Mouse (Mus musculus) NIH3T3 (cell line): ENCODE data around the gene Lzic.

Experiments used
- DNase-seq: peaks from one replicate; pipeline ENCODE4 v3.0.0-alpha.2; 2012; ENCODE audit warnings: low read depth

Gene Lzic

DNA sequence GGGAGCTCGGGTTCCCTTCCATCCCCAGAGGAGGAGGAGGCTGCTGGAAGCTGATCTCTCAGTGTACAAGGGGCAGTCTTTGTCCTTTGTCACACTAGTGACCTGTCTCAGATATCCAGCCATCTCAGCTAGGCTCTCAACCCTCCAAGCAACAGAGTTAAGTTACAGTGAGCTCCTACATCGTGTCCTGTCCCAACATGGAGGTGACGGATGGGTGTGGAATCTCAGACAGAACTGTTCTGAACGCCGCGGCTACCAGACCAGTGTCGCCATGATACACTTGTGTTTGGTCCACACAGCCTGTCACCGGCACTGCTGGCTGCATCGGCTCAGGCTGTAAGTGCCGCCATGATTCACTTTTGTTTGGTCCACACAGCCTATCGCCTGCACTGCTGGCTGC lies 8.0 kb upstream of the Lzic start, which contains the start of gene Tmem274:
Tmem274 (plus strand) TSS at position 301 of the 400 bp plus-strand sequence.
- DNase-seq, result no peak

DNA sequence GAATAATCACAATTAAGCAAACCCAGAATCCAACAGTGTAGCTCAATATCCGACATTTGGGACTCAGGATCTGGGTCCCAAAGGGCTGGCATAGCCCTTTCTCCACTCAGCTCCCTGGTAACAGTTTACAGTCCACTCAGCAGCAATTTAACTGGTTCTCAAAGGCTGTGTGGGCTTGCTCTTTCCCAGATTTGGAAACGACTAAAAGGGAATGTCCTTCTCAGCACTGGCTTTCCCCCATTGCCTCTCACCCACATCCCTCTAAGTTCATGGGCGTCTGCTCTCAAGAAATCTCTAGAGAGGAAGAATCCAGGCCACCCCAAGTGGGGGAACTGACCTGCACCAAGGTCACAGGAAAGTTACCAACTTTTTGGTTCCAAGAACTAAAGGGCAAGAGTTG lies 463 bp upstream of the Lzic start:
- DNase-seq, result peak; percentile 42

DNA sequence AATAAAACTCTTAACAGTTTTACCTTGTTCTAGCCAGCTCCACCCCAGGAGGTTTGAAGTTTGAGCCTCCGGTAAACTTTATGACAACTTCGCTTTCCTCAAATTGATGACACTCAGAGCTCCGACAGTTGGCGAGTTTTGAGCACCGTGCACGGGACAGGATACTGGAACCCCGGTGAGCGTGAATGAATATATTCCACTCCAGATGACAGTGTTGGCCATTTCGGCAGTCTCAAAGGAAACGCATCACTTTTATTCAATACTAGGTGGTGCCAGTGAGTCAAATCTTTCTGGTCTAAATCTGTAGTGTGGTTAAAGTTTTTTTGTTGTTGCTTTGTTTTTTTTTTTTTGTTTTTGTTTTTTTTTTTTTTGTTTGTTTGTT lies 787 bp downstream of the Lzic start:
- DNase-seq, result peak; percentile 49

DNA sequence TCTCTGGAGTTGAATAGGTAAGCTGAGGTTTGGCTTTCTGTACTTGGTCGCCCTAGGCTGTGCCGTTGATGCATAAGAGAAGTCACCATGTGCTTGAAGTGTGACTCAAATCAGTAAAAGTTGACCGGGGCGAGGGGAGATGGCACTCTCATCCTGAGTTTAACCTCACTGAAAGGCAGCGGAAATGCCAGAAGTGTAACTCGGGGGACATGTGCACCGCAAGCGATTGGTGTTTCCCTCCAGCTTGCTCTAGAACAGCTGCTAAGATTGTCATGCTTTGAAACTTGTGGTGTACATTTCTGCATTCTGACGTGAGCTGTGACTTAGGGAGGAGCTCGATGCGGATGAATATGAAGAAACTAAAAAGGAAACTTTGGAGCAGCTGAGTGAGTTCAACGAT lies 2.7 kb downstream of the Lzic start:
- no peak for DNase-seq

DNA sequence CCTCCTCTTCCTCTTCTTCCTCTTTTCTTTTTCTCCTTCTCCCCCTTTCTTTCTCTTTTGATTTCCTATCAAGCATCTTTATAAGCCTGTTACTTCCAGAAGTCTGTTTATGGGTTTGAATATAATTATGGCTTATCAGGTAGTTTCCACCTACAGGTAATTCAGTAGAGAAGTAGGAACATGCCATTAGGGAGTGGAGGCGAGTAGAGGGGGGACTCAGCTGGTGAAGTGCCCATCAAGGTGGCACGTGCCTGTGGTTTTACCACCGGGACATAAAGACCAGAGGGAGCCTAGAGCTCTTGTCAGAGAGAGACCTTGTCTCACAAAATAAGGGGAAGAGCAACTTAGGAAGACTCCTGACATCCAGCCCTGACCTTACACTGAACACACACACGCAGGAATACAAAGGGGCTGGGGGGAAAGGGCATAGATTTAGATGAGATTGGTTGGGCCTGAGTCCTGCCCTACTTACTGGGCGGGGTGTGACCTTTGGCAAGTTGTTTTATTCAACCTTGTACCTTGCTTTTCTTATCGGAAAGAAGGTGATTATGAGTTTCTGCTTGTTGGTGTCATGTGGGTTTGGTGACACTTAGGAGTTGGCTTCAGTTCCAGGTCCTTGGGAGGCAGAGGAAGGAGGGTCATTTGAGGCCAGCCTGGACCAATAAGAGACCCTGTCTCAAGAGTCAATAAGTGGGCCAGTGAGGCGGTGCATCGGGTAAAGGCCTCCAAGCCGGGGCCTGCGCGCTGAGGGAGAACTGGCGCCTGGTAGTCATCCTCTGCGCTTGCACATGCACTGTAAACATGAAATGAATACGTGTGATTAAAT lies 4.6 kb downstream of the Lzic start:
- DNase-seq, result no peak

DNA sequence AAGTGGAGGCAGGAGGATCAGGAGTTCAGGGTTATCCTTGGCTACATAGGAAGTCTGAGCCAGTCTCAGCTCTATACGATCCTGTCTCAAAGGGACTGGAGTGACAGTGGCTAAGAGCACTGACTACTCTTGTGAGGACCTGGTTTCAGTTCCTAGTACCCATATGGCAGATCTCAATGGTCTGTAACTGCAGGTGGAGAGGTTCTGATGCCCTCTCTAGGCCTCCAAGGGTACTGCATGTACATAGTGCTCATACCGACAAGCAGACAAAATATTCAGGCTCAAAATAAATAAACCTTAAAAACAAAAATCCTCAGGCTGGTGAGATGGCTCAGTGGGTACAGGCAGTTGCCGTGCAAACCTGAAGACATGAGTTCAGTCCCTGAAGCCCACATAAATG lies 6.1 kb downstream of the Lzic start:
- DNase-seq, result no peak

DNA sequence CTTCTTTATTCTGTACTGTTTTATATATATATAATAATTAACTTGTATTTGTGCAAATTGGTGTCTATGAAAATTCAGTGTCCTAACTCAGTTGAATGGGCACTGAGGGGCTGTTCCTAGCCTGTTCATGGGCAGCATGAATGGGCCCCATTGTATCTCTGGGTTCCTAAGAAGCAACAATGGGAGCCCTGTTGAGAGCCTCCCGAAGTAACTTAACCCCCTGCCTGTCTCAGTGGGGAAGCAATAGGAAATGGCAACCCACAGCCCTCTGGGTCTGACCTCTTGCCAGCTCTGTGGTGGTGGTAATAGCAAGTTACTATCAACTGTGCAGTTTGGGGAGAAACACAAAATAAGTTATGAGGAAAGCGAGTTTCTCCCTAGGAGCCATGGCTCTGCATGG lies 11.6 kb downstream of the Lzic start:
- no peak for DNase-seq

DNA sequence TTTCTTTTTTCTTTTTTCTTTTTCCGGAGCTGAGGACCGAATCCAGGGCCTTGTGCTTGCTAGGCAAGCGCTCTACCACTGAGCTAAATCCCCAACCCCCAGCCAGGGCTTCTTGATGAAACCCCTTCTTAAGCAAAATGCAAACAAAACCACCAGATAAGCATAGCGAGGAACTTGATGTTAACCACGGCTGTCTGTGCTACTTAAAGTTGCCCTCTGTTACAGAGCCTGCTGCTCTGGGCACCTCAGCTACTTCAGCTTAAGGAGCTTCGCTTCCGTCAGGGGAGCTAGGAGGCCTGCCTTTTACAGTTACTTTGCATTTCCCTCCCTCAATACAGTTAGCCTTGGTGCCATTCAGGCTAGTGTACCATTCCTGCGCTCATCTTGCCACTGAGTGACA lies 13.9 kb downstream of the Lzic start:
- DNase-seq, result no peak

DNA sequence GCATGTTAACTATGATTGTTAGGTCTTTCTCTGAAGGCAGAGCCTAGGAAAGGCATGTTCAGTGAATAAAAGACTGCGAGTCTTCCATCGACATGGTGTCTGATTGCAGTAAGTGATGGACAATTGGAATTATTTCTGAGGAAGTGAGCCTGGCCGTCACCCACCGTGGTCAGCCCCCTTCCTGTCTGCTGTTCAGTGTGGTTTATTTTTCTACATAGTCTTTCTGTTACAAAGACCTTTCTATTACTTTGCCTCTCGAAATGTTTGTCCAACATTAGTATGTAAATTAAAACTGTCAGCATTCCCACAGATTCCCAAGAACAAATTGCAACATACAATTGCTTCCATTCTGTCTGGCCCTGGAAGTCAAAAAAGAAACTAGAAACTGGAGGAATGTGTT lies 14.8 kb downstream of the Lzic start:
- no peak for DNase-seq

DNA sequence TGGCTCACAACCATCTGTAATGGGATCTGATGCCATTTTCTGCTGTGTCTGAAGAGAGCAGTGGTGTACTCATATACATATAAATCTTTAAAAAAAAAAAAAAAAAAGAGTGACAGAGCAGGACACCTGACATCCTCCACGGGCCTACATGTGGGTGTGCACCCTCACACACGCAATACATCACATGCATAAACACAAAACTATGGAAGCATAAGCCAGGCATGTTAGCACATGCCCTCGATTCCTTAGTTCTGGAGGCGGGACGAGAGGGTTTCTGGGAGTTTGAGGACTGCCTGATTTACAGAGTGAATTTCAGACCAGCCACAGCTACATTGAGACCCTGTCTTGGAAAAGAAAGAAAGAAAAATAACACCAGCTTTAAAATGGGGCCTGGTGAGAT lies 19.3 kb downstream of the Lzic start:
- DNase-seq, result no peak

DNA sequence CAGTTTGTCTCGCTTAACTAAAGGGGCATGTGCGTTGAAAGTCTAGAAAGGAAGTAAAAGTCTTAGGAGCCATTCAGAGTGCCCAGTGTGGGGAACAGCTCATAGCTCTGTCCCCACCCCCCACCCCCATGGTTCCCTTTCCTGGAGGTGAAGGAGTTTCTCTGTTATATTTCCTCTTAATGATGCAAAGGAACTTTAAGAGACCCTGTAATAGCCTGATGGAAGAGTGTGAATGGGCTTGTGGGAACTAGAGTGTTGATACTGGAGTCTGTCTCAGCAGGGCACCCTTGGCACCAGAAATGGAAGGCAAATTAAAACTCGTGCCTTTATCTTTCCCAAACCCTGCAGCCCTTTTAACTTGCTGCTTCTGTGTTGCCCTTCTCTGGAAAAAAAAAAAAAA lies 19.8 kb downstream of the Lzic start:
- DNase-seq, result no peak

DNA sequence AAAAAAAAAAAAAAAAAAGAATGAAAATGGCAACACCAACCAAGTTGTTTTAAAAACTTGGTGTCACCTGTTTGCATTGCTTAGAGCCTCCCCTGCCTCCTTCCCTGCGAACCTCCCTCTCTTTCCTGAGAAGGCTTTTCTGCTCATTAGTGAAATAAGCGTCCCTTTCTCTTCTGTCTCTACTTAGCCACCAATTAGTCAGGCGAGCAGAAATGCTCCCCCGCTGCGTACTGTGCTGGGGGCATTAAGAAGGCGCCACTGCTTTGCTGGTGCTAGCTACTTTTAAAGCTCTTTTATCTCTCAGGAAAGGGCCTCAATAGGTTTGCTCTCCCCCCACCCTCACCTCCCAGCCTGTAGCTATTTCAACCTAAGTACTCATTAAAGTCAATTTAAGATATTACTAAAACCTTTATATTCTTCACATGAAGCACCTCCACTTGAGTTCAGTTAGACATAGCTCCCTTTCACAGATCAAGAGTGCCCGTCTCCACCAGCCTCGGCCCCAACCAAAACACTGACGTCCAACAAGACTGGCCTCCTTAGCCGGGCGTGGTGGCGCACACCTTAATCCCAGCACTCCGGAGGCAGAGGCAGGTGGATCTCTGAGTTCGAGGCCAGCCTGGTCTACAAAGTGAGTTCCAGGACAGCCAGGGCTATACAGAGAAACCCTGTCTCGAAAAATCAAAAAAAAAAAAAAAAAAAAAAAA lies 20.4 kb downstream of the Lzic start:
- no peak for DNase-seq

DNA sequence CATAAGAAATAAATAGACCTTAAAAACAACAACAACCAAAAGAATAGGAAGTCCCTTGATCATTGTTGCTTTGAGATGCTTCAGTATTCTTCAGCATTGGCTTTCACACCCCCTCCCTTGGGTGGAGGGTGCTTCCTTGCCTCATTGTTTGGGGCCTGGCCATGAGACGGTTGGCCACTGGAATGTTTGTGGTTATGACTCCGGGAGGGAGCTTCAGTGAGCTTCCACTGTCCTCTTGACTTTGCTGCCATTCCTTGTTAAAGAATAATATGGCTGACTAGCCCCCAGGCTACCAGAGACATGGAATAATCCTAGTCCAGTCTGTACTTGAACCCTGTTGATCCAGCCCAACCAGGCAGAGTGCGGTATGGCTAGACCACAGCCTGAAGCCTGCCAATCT lies 21.9 kb downstream of the Lzic start:
- peak; percentile 82 for DNase-seq

DNA sequence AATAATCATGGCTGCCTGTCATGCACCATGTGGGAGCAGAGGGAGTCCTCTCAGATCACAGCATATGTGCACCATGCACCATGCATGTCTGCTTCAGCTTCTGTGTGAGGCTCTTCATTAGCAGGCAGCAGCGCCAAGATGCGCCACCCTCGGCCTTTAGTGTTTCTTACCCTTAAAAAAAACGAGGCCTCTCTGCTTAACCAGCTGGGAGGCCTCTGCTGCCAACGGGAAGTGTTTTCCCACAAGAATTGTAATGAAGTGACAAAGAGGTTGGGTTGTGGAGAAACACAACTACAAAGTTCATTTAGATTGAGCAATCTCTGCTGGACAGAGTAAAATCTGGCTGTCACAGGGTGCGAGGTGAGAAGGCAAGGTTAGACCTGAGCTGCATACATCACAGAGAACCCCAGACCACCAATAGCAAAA lies 26.2 kb downstream of the Lzic start:
- DNase-seq, result no peak

DNA sequence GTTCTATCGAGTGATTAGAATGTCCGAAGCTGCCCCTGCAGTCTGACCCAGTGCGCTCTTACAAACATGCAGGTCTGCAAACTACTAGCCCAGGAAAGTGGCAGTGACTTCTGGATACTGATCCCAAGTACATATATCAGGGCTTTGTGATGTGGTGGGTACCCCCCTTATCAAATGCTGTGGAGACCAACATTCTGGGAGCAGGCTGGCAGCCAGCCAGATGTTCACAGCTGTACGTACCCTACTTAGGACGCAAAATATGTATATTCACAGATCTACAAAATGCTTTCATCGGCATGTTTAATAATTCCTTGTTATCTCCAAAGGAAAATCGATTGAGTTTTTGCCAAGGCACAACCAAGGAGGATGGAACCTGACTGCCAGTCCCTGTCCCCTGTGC lies 27.0 kb downstream of the Lzic start:
- no peak for DNase-seq

DNA sequence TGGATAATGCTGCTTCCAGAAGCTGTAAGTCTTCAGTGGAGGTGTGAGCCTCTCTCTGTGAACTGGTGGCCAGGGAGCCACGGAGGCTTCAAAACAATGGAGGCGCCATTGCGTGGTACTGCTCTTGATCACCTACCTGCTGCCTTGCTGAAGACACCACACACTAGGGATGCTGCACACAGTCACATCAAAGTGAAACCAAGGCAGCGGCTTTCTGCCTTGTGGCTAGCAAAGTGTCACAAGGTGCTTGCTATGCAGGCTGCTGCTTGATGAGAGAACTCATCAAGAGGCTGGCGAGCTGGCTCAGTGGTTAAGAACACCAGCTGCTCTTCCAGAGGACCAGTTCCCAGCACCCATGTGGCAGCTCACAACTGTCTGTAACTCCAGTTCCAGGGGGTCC lies 30.7 kb downstream of the Lzic start:
- no peak for DNase-seq

DNA sequence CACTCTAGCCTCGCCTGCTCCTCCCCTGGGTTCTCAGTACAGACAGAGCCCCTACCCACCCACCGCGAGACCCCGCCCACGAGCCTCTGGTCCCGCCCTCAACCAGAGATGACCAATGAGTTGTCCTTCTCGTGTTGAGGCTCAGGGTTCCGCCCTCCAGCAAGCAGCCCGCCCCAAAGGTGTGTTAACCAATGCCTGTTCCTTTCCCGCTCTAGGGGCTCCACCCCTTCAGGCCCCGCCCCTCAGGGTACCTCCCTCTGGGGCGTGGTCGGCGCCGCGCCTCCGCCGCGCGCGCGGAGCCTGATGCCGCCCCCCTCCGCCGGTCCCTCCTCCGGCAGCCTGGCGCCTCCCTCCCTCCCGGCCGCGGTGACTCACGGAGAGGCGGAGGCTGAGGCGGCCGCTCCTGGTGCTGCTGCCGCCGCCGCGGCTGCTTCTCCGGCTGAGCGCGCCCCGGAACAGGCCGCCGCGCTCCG lies 32.9 kb downstream of the Lzic start, which contains the start of gene Ctnnbip1:
Ctnnbip1 (plus strand) TSS at position 369 of the 473 bp plus-strand sequence.
- DNase-seq, result peak; percentile 98

DNA sequence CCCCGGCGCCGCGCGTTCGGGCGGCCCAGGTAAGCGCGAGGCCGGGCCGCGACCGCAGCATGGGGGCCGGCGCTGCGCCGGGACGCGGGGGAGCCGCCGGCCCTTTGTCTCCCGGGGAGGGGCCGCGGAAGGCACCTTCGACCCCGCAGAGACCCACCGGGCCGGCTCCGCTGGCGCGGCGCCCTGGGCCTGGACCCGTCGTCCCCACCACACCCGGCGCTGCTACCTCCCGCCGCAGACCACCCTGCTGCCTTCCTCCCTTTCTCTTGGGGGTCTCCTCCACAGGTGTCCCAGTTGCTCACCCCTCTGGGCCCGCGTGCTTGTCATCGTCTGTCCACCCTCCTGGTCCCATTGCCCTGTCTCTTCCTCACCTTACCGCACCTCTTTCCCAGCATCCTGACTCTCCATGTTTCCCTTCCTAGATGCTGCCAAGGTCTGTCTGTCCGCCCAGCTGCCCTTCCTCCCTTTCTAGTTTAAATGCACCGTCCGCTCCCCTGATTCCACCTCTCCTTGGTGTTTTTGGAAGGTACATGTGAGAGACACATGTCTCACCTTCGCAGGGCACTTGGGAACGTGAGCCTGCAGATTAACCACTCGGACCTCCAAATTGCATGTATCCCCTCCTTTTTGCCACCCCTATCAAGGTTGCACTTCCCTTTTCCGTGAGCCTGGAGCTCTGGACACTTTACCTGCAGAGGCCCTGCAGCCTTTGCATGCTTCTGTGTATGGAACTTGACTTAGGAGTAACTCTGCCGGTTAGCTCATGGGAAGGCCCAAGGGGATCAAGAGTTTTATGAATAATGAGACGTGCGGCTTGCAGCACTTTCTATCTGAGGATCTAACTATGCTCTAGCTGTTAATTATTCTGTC lies 33.6 kb downstream of the Lzic start:
- DNase-seq, result no peak

DNA sequence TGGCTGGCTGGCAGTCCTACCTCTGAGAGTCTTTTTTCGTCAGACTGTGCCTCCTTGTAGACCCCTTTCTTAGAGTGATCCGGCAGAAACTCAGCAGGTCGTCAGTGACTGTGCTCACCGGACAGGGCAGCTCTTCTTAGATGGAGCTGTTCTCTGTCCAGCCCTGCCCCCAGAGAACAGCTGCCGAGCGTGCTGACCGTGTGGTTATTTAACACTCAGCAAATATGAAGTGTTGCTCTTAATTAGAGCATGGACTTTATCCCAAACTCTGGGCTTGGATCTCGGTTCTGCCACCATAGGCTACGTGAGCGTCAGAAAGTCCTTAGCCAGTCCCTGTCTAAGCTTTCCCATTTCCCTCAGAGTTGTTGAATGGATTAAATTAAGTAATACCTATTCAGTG lies 36.2 kb downstream of the Lzic start:
- DNase-seq, result no peak

DNA sequence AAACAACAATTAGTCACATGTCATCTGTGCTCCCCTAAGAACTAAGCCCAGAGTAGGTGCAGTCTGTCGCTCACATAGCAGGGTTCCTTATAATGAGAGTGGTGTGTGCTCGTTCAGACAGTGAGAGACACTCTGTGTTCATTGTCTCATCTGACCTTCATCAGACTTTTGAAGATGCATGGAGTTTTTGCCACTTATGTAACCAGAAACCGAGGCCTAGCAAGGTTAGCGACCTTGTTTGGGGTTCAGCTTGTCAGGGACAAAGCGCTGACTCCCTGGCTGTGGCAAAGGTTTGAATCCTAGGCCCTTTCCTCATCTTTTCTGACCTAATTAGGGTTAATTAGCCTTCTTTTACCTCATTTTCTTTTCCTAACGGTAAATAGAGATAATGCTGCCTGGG lies 38.9 kb downstream of the Lzic start:
- no peak for DNase-seq

DNA sequence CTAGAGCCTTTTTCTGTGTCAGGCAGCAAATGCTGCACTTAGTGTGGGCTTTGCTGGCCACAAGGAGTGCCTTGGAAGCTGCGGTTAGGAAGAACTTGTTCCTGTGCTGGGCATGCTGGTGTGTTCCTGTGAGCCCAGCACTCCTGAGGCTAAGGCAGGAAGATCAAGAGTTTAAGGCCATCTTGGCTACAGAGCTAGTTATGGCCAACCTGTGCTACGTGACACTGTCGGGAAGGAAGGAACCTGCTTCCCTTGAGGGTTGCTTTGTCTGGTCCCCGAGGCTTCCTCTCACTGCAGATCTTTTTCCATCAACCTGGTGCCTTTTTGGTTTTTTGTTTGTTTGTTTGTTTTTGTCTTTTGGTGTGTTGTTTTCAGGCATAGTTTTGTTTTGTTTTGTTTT lies 40.1 kb downstream of the Lzic start:
- DNase-seq, result no peak

DNA sequence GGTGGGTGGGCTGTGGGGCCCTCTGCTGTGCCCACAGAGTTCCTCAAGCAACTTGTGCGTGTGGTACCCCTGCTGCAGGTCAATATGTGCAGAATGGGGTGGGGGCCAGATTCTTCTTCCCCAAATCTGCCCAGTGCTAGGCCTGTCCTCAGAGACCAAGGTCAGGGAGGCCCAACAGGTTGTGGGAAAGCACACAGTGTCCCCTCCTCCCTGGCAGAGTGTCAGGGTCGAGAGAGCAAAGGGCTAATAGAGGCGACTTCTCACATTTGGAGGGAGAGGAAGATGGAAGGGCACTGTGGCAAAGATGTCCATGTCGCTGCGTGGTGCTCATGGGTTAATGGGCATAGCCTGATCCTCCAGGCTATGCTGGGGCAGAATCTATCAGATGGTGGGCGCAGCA lies 40.8 kb downstream of the Lzic start:
- DNase-seq, result no peak
